Mouse (Mus musculus) layer of hippocampus, adult 2 months (tissue): Measurements from ENCODE around the gene Castor2. TPM values are rescaled to one million over a fixed set of nuclear protein-coding genes. Genes with fewer than 3 reads are reported as not detected.
A peak's percentile ranks its signal among the peaks of the same experiment; 100 is the strongest.

ENCODE experiments used
- DNase-seq, 2 experiments: peaks; one replicate each; pipeline ENCODE4 v3.0.0; 2022; ENCODE audit warnings: low spot score in 2 of 2
- H3K27ac ChIP-seq: fragments of 200-600 bp; 2 replicates; pipeline ENCODE4 v1.8.1; 2022
- H3K4me3 ChIP-seq: fragments of 200-600 bp; 2 replicates; pipeline ENCODE4 v1.8.1; 2022; ENCODE audit warnings: mild to moderate bottlenecking
- CTCF ChIP-seq: fragments of 200-600 bp; conservative IDR thresholded peaks from 2 replicates; pipeline ENCODE4 v1.8.1; 2022; ENCODE audit warnings: antibody characterized with exemption, mild to moderate bottlenecking, moderate library complexity
- total RNA-seq, 2 experiments: library from RNA; stranded (reverse); gene quantifications; 2 replicates each; pipeline ENCODE4 v1.2.3; 2021

Gene Castor2
- total RNA-seq, 2 experiments from 2014 or later: 67.5 to 69.4 TPM

GRCm38 (mm10) chr5:134178536-134178935, 79.0 kb downstream of the Castor2 start:
- Histone ChIP-seq H3K4me3 (no peak overlapping the region), H3K27ac (no peak overlapping the region)
- no peak for TF ChIP-seq CTCF
- DNase-seq: no peak

- Histone ChIP-seq H3K4me3 (no peak overlapping the region), H3K27ac (no peak overlapping the region)
- peak; percentile 97 for TF ChIP-seq CTCF
- DNase-seq: peak; percentile 79 to 82
Observed at GRCm38 (mm10) chr5:134179871-134180270, 80.4 kb downstream of the Castor2 start.

- no peak for TF ChIP-seq CTCF
- DNase-seq: no peak
- H3K4me3 ChIP-seq: no peak overlapping the region
- H3K27ac ChIP-seq: no peak overlapping the region
Observed at GRCm38 (mm10) chr5:134182172-134182571, 82.7 kb downstream of the Castor2 start.

GRCm38 (mm10) chr5:134182735-134183134, 83.2 kb downstream of the Castor2 start:
- no peak overlapping the region for H3K4me3 ChIP-seq
- no peak for DNase-seq

GRCm38 (mm10) chr5:134183162-134183561, 83.7 kb downstream of the Castor2 start:
- DNase-seq: no peak
- no peak for TF ChIP-seq CTCF
- peak overlapping the region; percentile 95 for H3K27ac ChIP-seq
- peak overlapping the region; percentile 74 for H3K4me3 ChIP-seq

More at GRCm38 (mm10) chr5:134182735-134183134, 83.2 kb downstream of the Castor2 start:
- no peak for TF ChIP-seq CTCF
- H3K27ac ChIP-seq: peak overlapping the region; percentile 95

GRCm38 (mm10) chr5:134183880-134184808, 84.6 kb downstream of the Castor2 start, which contains the start of gene Gtf2ird2:
Gtf2ird2 (plus strand) TSS chr5:134184019.
- peak; percentile 30 for TF ChIP-seq CTCF
- H3K4me3 ChIP-seq: peak within 1 kb of the TSS; percentile 74
- DNase-seq: peak; percentile 99

GRCm38 (mm10) chr5:134186059-134186458, 86.5 kb downstream of the Castor2 start:
- TF ChIP-seq CTCF: no peak
- H3K27ac ChIP-seq: peak overlapping the region; percentile 95; the same call in 1 of the 2 replicates
- DNase-seq: no peak
- H3K4me3 ChIP-seq: no peak overlapping the region

More at GRCm38 (mm10) chr5:134183880-134184808, 84.6 kb downstream of the Castor2 start, which contains the start of gene Gtf2ird2:
- H3K27ac ChIP-seq: peak within 1 kb of the TSS; percentile 95

- DNase-seq: peak in 1 of 2 experiments; percentile 59
- peak; percentile 89 for TF ChIP-seq CTCF
- Histone ChIP-seq H3K4me3 (no peak overlapping the region), H3K27ac (peak overlapping the region; percentile 95)
Observed at GRCm38 (mm10) chr5:134186961-134187731, 87.6 kb downstream of the Castor2 start.

GRCm38 (mm10) chr5:134188571-134188970, 89.1 kb downstream of the Castor2 start:
- no peak for DNase-seq

GRCm38 (mm10) chr5:134193664-134194063, 94.2 kb downstream of the Castor2 start:
- no peak for DNase-seq
- TF ChIP-seq CTCF: no peak
- Histone ChIP-seq H3K27ac (no peak overlapping the region), H3K4me3 (no peak overlapping the region)

More at GRCm38 (mm10) chr5:134188571-134188970, 89.1 kb downstream of the Castor2 start:
- TF ChIP-seq CTCF: no peak
- H3K4me3 ChIP-seq: no peak overlapping the region
- no peak overlapping the region for H3K27ac ChIP-seq

Other genes with a start within 250 kb of the Castor2 start
- gene Rcc1l, start 77.1 kb downstream of the Castor2 start, total RNA-seq: 10 to 100 TPM; 15.9 to 16.4 TPM
- 10 to 100 TPM; 15.4 to 17.6 TPM for gene Gtf2ird2, start 84.3 kb downstream of the Castor2 start, total RNA-seq
- 1 to 10 TPM; 7.2 to 9.0 TPM for gene Ncf1, start 129.9 kb downstream of the Castor2 start, total RNA-seq
- 100 to 1,000 TPM; 222 to 227 TPM for gene Gtf2i, start 215.0 kb downstream of the Castor2 start, total RNA-seq